Mouse (Mus musculus): ENCODE data around the gene Il34. TPM values are rescaled to one million over a fixed set of nuclear protein-coding genes. Genes with fewer than 3 reads are reported as not detected.

Il34 gene
- polyA plus RNA-seq, 1 experiment = 8.6 TPM

- no peak for TF ChIP-seq FOSL1 (IDR thresholded peaks at IDR 0.05; ENCODE audit: insufficient read depth, low read length, poor library complexity, severe bottlenecking)
- no peak for TF ChIP-seq USF1 (IDR thresholded peaks at IDR 0.05; ENCODE audit: low read depth)
- no peak for TF ChIP-seq CTCF (IDR thresholded peaks at IDR 0.05; ENCODE audit: control insufficient read depth, insufficient read depth, insufficient read length)
- TF ChIP-seq MYOD1 (IDR thresholded peaks at IDR 0.05; ENCODE audit: control insufficient read depth, insufficient read length, low read depth) = no peak
- TF ChIP-seq CEBPB (IDR thresholded peaks at IDR 0.05; ENCODE audit: low read depth) = no peak
- TF ChIP-seq MAX (IDR thresholded peaks at IDR 0.05) = no peak
- no peak for TF ChIP-seq MYOG (IDR thresholded peaks at IDR 0.05; ENCODE audit: control insufficient read depth, extremely low read depth, insufficient read length)
- no peaks in the 10 kb centered on the region for H3K36me3 ChIP-seq (ENCODE audit: control insufficient read depth, insufficient read depth)
- H3K27me3 ChIP-seq (ENCODE audit: control insufficient read depth, insufficient read depth, insufficient read length) = no peaks in the 10 kb centered on the region
- H3K4me3 ChIP-seq (ENCODE audit: insufficient read depth, poor library complexity, severe bottlenecking) = no peak overlapping the region
- H3ac ChIP-seq (ENCODE audit: control insufficient read depth, insufficient read length, low read depth) = no peak overlapping the region
- H3K79me3 ChIP-seq (ENCODE audit: low read depth) = no peaks in the 10 kb centered on the region
- H3K79me2 ChIP-seq (ENCODE audit: control insufficient read depth, insufficient read depth) = no peaks in the 10 kb centered on the region
Observed at GRCm38 (mm10) chr8:110708429-110708828, 97.3 kb downstream of the Il34 start.

GRCm38 (mm10) chr8:110706288-110706870 lies 99.3 kb downstream of the Il34 start:
- Histone ChIP-seq H3K79me3 (ENCODE audit: low read depth) (no peaks in the 10 kb centered on the region), H3K36me3 (ENCODE audit: control insufficient read depth, insufficient read depth) (no peaks in the 10 kb centered on the region), H3K27me3 (ENCODE audit: control insufficient read depth, insufficient read depth, insufficient read length) (no peaks in the 10 kb centered on the region), H3K79me2 (ENCODE audit: control insufficient read depth, insufficient read depth) (no peaks in the 10 kb centered on the region), H3K4me3 (ENCODE audit: insufficient read depth, poor library complexity, severe bottlenecking) (no peak overlapping the region), H3ac (ENCODE audit: control insufficient read depth, insufficient read length, low read depth) (no peak overlapping the region)
- TF ChIP-seq CTCF (IDR thresholded peaks at IDR 0.05; ENCODE audit: control insufficient read depth, insufficient read depth, insufficient read length) (no peak), MAX (IDR thresholded peaks at IDR 0.05) (no peak), FOSL1 (IDR thresholded peaks at IDR 0.05; ENCODE audit: insufficient read depth, low read length, poor library complexity, severe bottlenecking) (no peak), MYOD1 (IDR thresholded peaks at IDR 0.05; ENCODE audit: control insufficient read depth, insufficient read length, low read depth) (no peak), USF1 (IDR thresholded peaks at IDR 0.05; ENCODE audit: low read depth) (no peak), MYOG (IDR thresholded peaks at IDR 0.05; ENCODE audit: control insufficient read depth, extremely low read depth, insufficient read length) (no peak), CEBPB (IDR thresholded peaks at IDR 0.05; ENCODE audit: low read depth) (no peak)

- TF ChIP-seq MYOG (IDR thresholded peaks at IDR 0.05; ENCODE audit: control insufficient read depth, extremely low read depth, insufficient read length) = no peak
- no peak for TF ChIP-seq USF1 (IDR thresholded peaks at IDR 0.05; ENCODE audit: low read depth)
- TF ChIP-seq FOSL1 (IDR thresholded peaks at IDR 0.05; ENCODE audit: insufficient read depth, low read length, poor library complexity, severe bottlenecking) = no peak
- no peak for TF ChIP-seq CEBPB (IDR thresholded peaks at IDR 0.05; ENCODE audit: low read depth)
- Histone ChIP-seq H3K79me2 (ENCODE audit: control insufficient read depth, insufficient read depth) (no peaks in the 10 kb centered on the region), H3K4me3 (ENCODE audit: insufficient read depth, poor library complexity, severe bottlenecking) (no peak overlapping the region), H3K36me3 (ENCODE audit: control insufficient read depth, insufficient read depth) (no peaks in the 10 kb centered on the region), H3K79me3 (ENCODE audit: low read depth) (no peaks in the 10 kb centered on the region), H3ac (ENCODE audit: control insufficient read depth, insufficient read length, low read depth) (no peak overlapping the region), H3K27me3 (ENCODE audit: control insufficient read depth, insufficient read depth, insufficient read length) (no peaks in the 10 kb centered on the region)
Observed at GRCm38 (mm10) chr8:110705391-110706287, 100.1 kb downstream of the Il34 start.

GRCm38 (mm10) chr8:110704103-110704502 lies 101.6 kb downstream of the Il34 start:
- no peak overlapping the region for H3K4me3 ChIP-seq (ENCODE audit: insufficient read depth, poor library complexity, severe bottlenecking)
- TF ChIP-seq CEBPB (IDR thresholded peaks at IDR 0.05; ENCODE audit: low read depth) (no peak), MYOG (IDR thresholded peaks at IDR 0.05; ENCODE audit: control insufficient read depth, extremely low read depth, insufficient read length) (no peak), USF1 (IDR thresholded peaks at IDR 0.05; ENCODE audit: low read depth) (no peak), FOSL1 (IDR thresholded peaks at IDR 0.05; ENCODE audit: insufficient read depth, low read length, poor library complexity, severe bottlenecking) (no peak)

GRCm38 (mm10) chr8:110703460-110704061 lies 102.2 kb downstream of the Il34 start:
- Histone ChIP-seq H3K36me3 (ENCODE audit: control insufficient read depth, insufficient read depth) (no peaks in the 10 kb centered on the region), H3K4me3 (ENCODE audit: insufficient read depth, poor library complexity, severe bottlenecking) (no peak overlapping the region), H3K79me3 (ENCODE audit: low read depth) (no peaks in the 10 kb centered on the region), H3ac (ENCODE audit: control insufficient read depth, insufficient read length, low read depth) (no peak overlapping the region), H3K79me2 (ENCODE audit: control insufficient read depth, insufficient read depth) (no peaks in the 10 kb centered on the region), H3K27me3 (ENCODE audit: control insufficient read depth, insufficient read depth, insufficient read length) (no peaks in the 10 kb centered on the region)
- TF ChIP-seq FOSL1 (IDR thresholded peaks at IDR 0.05; ENCODE audit: insufficient read depth, low read length, poor library complexity, severe bottlenecking) = no peak
- TF ChIP-seq CEBPB (IDR thresholded peaks at IDR 0.05; ENCODE audit: low read depth) = no peak
- TF ChIP-seq CTCF (IDR thresholded peaks at IDR 0.05; ENCODE audit: control insufficient read depth, insufficient read depth, insufficient read length) = no peak
- no peak for TF ChIP-seq MAX (IDR thresholded peaks at IDR 0.05)
- TF ChIP-seq USF1 (IDR thresholded peaks at IDR 0.05; ENCODE audit: low read depth) = no peak
- no peak for TF ChIP-seq MYOD1 (IDR thresholded peaks at IDR 0.05; ENCODE audit: control insufficient read depth, insufficient read length, low read depth)
- TF ChIP-seq MYOG (IDR thresholded peaks at IDR 0.05; ENCODE audit: control insufficient read depth, extremely low read depth, insufficient read length) = no peak

More at GRCm38 (mm10) chr8:110704103-110704502, 101.6 kb downstream of the Il34 start:
- Histone ChIP-seq H3K27me3 (ENCODE audit: control insufficient read depth, insufficient read depth, insufficient read length) (no peaks in the 10 kb centered on the region), H3ac (ENCODE audit: control insufficient read depth, insufficient read length, low read depth) (no peak overlapping the region), H3K79me3 (ENCODE audit: low read depth) (no peaks in the 10 kb centered on the region), H3K79me2 (ENCODE audit: control insufficient read depth, insufficient read depth) (no peaks in the 10 kb centered on the region), H3K36me3 (ENCODE audit: control insufficient read depth, insufficient read depth) (no peaks in the 10 kb centered on the region)
